In genomic region chr10:103194655-103195328, GRCm38 (mm10) we compare ENCODE assay signal across 10 mouse cellular contexts. TPM values are rescaled to one million over a fixed set of nuclear protein-coding genes. Genes with fewer than 3 reads are reported as not detected.
DNase-seq lines count a peak whose midpoint lies in the region; ATAC-seq and TF ChIP-seq lines count a peak whose summit lies in the region.
"Had no signal": no experiment of that assay in that cellular context is flagged by ENCODE, and none has a peak within 500 bp of the region (broad histone marks: within the 10 kb centered on the region; RNA-seq: fewer than 3 reads in every experiment).

No protein-coding gene starts in this region.

- H3K9ac ChIP-seq in liver, adult 2 months (ENCODE audit: low read depth, low read length) = no peak overlapping the region
- H3K9ac ChIP-seq in forebrain, embryonic 13.5 days = no peak overlapping the region
- no peak overlapping the region for H3K9ac ChIP-seq in neural tube, embryonic 12.5 days

- no peaks in the 10 kb centered on the region for H3K9me3 ChIP-seq in forebrain, embryonic 13.5 days (replicated peaks)
- H3K9me3 ChIP-seq in neural tube, embryonic 12.5 days = no peaks in the 10 kb centered on the region

- WGBS in liver, adult 2 months = 41% methylated on average over 4 of the region's 4 CpGs
- WGBS in forebrain, embryonic 13.5 days = 42% methylated on average over 4 of the region's 4 CpGs
- WGBS in neural tube, embryonic 12.5 days = 62% methylated on average over 4 of the region's 4 CpGs

- H3K79me2 ChIP-seq in liver, adult 2 months (ENCODE audit: control insufficient read depth, insufficient read depth, low read length) = no peaks in the 10 kb centered on the region

- DNase-seq in cerebellum, adult 11-12 months = no peak
- DNase-seq in liver, adult 2 months (ENCODE audit: extremely low read depth, low read depth, low spot score) = peak; percentile 15
- no peak for DNase-seq in liver
- no peak for DNase-seq in gastrocnemius, adult 8-10 months (ENCODE audit: low spot score in 2 of 2)

- H3K4me2 ChIP-seq in forebrain, embryonic 13.5 days = no peak overlapping the region
- no peak overlapping the region for H3K4me2 ChIP-seq in neural tube, embryonic 12.5 days (replicated peaks)

- H3K27me3 ChIP-seq in liver, adult 2 months (ENCODE audit: control insufficient read depth, insufficient read depth, low read length) = no peaks in the 10 kb centered on the region
- no peaks in the 10 kb centered on the region for H3K27me3 ChIP-seq in forebrain, embryonic 13.5 days
- no peaks in the 10 kb centered on the region for H3K27me3 ChIP-seq in neural tube, embryonic 12.5 days (replicated peaks)

- H3K36me3 ChIP-seq in liver, adult 2 months (ENCODE audit: control insufficient read depth, insufficient read depth, low read length) = no peaks in the 10 kb centered on the region
- no peaks in the 10 kb centered on the region for H3K36me3 ChIP-seq in forebrain, embryonic 13.5 days (ENCODE audit: poor library complexity, severe bottlenecking)
- H3K36me3 ChIP-seq in neural tube, embryonic 12.5 days = no peaks in the 10 kb centered on the region

- ATAC-seq in cerebellum, adult (ENCODE audit: insufficient number of reproducible peaks, low FRiP score, low TSS enrichment) = peak; percentile 64; the same call in 1 of the 2 replicates
- ATAC-seq in forebrain, embryonic 13.5 days = peak; percentile 82
- 0 out of 2 replicates have a peak, but pooled peaks have one; percentile 56 for ATAC-seq in neural tube, embryonic 12.5 days (ENCODE audit: low FRiP score, low read depth)
- no peak for ATAC-seq in CD4-positive, CD25-positive, alpha-beta regulatory T cell, adult 4 months

- no peak overlapping the region for H3K4me3 ChIP-seq in liver, adult 2 months (ENCODE audit: insufficient read depth, low read depth, low read length)
- no peak overlapping the region for H3K4me3 ChIP-seq in forebrain, embryonic 13.5 days
- H3K4me3 ChIP-seq in neural tube, embryonic 12.5 days = no peak overlapping the region

- H3K4me1 ChIP-seq in liver, adult 2 months (ENCODE audit: control insufficient read depth, insufficient read depth, low read length) = no peaks in the 10 kb centered on the region
- no peaks in the 10 kb centered on the region for H3K4me1 ChIP-seq in forebrain, embryonic 13.5 days
- H3K4me1 ChIP-seq in neural tube, embryonic 12.5 days = no peaks in the 10 kb centered on the region

- no peak overlapping the region for H3K27ac ChIP-seq in liver, adult 2 months (replicated peaks; ENCODE audit: insufficient read depth, low read depth, low read length)
- H3K27ac ChIP-seq in forebrain, embryonic 13.5 days = no peak overlapping the region
- H3K27ac ChIP-seq in neural tube, embryonic 12.5 days = no peak overlapping the region

- no peak for TF ChIP-seq POLR2A in liver, adult 2 months (IDR thresholded peaks at IDR 0.05; ENCODE audit: extremely low read depth, insufficient read depth, low read length)

- 0 out of 2 replicates have a peak, but pooled peaks have one; percentile 5 for TF ChIP-seq CTCF in liver, adult 2 months (IDR thresholded peaks at IDR 0.05; ENCODE audit: low read depth, low read length)

RNA-seq across cellular contexts. Expression of gene Lrriq1, which starts 41.3 kb away (rescaled TPM):
- not detected in 2 replicates for total RNA-seq in liver, adult 2 months (2014; rRNA removed)
- polyA plus RNA-seq in liver, adult 2 months (2012; rRNA removed) = not detected in 2 replicates
- 3.0 and 4.7 TPM in 2 replicates for polyA plus RNA-seq in forebrain, embryonic 13.5 days (2015; fragmentation: Nextera tagmentation; extraction: Ambion mirVana)
- 1.4 and 1.5 TPM in 2 replicates for polyA plus RNA-seq in neural tube, embryonic 12.5 days (2016; fragmentation: Nextera tagmentation; extraction: Ambion mirVana)
- polyA plus RNA-seq in CD4-positive, CD25-positive, alpha-beta regulatory T cell, adult 4 months (2017; shearing (Covaris generic)) = under 1 TPM in 1 of 2 experiments, not detected in 1; 0.27 TPM
- not detected for total RNA-seq in gastrocnemius, adult 8-10 months (2022)
- polyA plus RNA-seq: C2C12; liver, embryonic 16.5 days had no signal
